Mouse (Mus musculus) C2C12 (cell line): Measurements from ENCODE around the gene Col4a1.

Experiments
- CEBPB ChIP-seq: IDR thresholded peaks from one replicate; pipeline ENCODE4 v1.6.1; 2011; ENCODE audit warnings: low read depth, mild to moderate bottlenecking, control low read depth, moderate library complexity
- CTCF ChIP-seq: IDR thresholded peaks from one replicate; pipeline ENCODE4 v1.5.1; 2011; ENCODE audit not compliant: control insufficient read depth, insufficient read depth, insufficient read length
- FOSL1 ChIP-seq: IDR thresholded peaks from one replicate; pipeline ENCODE4 v1.8.0; 2011; ENCODE audit warnings: mild to moderate bottlenecking, low read length; ENCODE audit not compliant: poor library complexity, insufficient read depth, severe bottlenecking
- MAX ChIP-seq: IDR thresholded peaks from one replicate; pipeline ENCODE4 v1.6.1; 2011; ENCODE audit warnings: mild to moderate bottlenecking, control low read depth
- MYOD1 ChIP-seq: IDR thresholded peaks from one replicate; pipeline ENCODE4 v1.6.1; 2011; ENCODE audit warnings: low read depth; ENCODE audit not compliant: control insufficient read depth, insufficient read length
- MYOG ChIP-seq: IDR thresholded peaks from one replicate; pipeline ENCODE4 v1.6.1; 2011; ENCODE audit not compliant: control insufficient read depth, insufficient read length; ENCODE audit errors: extremely low read depth
- USF1 ChIP-seq: IDR thresholded peaks from one replicate; pipeline ENCODE4 v1.6.1; 2011; ENCODE audit warnings: low read depth, mild to moderate bottlenecking, control low read depth, moderate library complexity

DNA sequence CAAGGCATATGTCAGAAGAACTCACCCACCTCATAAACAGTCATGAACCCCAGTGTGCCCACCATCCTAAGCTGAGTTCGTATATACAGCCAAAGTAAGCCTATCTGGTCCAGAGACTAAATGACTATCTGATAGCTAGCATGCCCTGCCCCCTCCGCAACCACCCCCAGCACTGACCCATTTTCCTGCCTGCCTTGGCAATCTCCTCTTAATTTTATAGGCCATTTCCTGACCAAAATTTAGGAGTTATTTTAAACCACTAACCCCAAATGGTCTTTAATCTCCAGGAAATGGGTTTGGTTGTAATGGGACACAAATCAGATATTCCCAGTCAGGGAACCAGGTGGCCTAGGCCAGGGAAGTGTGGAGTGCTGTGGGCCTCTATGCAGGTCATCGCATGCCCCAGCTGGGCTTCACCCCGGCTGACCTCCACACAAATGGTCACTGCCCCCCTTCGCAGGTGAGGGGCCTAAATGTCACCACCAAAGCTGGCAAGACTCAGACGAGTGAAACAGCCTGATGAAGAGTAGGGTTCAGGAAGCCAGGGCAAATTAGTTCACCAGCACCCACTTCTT is 8.5 kb downstream of the Col4a1 start:
- TF ChIP-seq CTCF (no peak), MYOG (no peak), FOSL1 (no peak), USF1 (no peak), MAX (no peak), CEBPB (no peak), MYOD1 (no peak)
